Mouse (Mus musculus): ENCODE measurements at regions not wholly inside any gene's neighbourhood (a gene's known extent, or its start where the extent isn't known, plus 50 kb on each side); places are given as distances from the start of the nearest gene placed in this dataset.
A peak's percentile ranks its signal among the peaks of the same experiment; 100 is the strongest.

- no peak for DNase-seq (ENCODE audit: low read depth, low spot score)
Observed at GRCm38 (mm10) chr13:119358696-119359095, 69.7 kb upstream of the Paip1 start.

GRCm38 (mm10) chr13:119363379-119363778 lies 65.0 kb upstream of the Paip1 start:
- no peak for DNase-seq (ENCODE audit: low read depth, low spot score)

GRCm38 (mm10) chr13:119364160-119364559 lies 64.2 kb upstream of the Paip1 start:
- peak; percentile 25 for DNase-seq (ENCODE audit: low read depth, low spot score)

GRCm38 (mm10) chr13:119367544-119367943 lies 60.9 kb upstream of the Paip1 start:
- DNase-seq (ENCODE audit: low read depth, low spot score), result no peak

GRCm38 (mm10) chr13:119378404-119379037 lies 49.9 kb upstream of the Paip1 start:
- peak; percentile 49 for DNase-seq (ENCODE audit: low read depth, low spot score)

All from ES-CJ7 (cell line).